Mouse (Mus musculus) lung, adult 2 months (tissue): ENCODE measurements around the gene Abhd8. TPM values are rescaled to one million over a fixed set of nuclear protein-coding genes. Genes with fewer than 3 reads are reported as not detected.

Experiments used
- DNase-seq: peaks from one replicate; pipeline ENCODE4 v3.0.0; 2022
- H3K4me1 ChIP-seq: fragments of 200-500 bp; 2 replicates; pipeline ENCODE4 v1.6.1; 2011; ENCODE audit warnings: low read length; ENCODE audit not compliant: control insufficient read depth, insufficient read depth
- H3K4me3 ChIP-seq: fragments of 200-500 bp; replicated peaks from 2 replicates; pipeline ENCODE3; 2011; ENCODE audit warnings: low read depth, mild to moderate bottlenecking, control low read depth, low read length; ENCODE audit errors: extremely low read depth
- CTCF ChIP-seq: fragments of 200-500 bp; IDR thresholded peaks from 2 replicates; pipeline ENCODE4 v1.5.1; 2011; ENCODE audit warnings: mild to moderate bottlenecking, low read length, control low read depth; ENCODE audit not compliant: insufficient read depth
- POLR2A ChIP-seq: fragments of 200-500 bp; IDR thresholded peaks from 2 replicates; pipeline ENCODE4 v1.6.1; 2011; ENCODE audit warnings: low read depth, mild to moderate bottlenecking, control low read depth, low read length, borderline replicate concordance; ENCODE audit errors: extremely low read depth
- WGBS: fragments of 180-500 bp; shearing (Covaris S2); methylation state at CpG from one replicate; pipeline ENCODE4 v1.1.7; 2018; 5-methylcytosine and 5-hydroxymethylcytosine counted together
- polyA plus RNA-seq: library from polyadenylated mRNA; depleted of rRNA; stranded (reverse); fragments of >200 nt; gene quantifications from 2 replicates; pipeline ENCODE4 v1.2.3, GENCODE M21; 2012; rRNA removed

The Abhd8 gene
- 38.1 and 43.3 TPM in 2 replicates for polyA plus RNA-seq

DNA sequence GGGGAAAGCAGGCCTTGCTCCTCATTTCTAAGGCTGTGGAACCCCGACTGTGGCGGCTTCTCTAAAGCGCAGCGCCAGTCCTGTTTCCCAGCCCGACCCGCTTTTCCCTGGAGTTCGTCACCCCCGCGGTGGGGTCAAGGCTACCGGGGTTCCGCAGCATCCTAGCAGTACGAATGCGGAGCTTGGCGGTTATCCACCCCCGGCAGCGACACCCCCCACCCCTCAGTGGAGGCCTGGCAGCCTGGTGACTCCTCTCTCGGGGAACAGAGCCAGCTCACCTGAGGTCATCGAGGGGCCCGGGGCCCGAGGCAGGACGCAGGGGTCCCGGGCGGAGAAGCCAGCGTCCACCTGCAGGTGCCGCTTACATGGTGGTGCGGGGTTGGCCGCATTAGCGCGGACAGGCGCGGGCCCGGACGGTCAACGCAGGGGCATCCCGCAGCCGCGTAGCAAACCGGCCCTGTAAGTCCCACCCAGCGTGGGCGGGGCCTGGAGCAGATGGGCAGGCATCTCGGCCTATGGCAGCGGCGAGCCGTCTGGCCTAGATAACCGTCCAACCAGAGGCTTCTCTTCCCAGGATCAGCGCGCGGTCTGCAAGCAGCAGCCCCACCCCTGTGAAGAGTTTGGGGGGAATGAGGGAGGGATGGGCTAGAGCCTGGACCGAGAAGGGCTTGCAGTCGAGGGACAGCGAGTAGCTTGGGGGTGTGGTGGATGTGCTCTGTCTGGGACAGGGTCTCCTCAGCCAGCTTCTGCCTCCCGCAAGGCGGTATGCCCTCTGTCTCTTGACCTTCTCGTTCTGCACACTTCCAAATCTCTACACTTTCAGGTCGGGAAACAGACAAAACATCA is at the start of gene Abhd8:
Gene Abhd8 (minus strand): TSS at position 468 of the 846 bp plus-strand sequence.
- H3K4me3 ChIP-seq = peak within 1 kb of the TSS; percentile 78
- peak; percentile 53; the same call in 1 of the 2 replicates for TF ChIP-seq POLR2A
- TF ChIP-seq CTCF = no peak
- peaks cover 6% of the 10 kb centered on the region for H3K4me1 ChIP-seq
- 1% methylated on average over 55 of the region's 55 CpGs for WGBS
- DNase-seq = peak; percentile 98

DNA sequence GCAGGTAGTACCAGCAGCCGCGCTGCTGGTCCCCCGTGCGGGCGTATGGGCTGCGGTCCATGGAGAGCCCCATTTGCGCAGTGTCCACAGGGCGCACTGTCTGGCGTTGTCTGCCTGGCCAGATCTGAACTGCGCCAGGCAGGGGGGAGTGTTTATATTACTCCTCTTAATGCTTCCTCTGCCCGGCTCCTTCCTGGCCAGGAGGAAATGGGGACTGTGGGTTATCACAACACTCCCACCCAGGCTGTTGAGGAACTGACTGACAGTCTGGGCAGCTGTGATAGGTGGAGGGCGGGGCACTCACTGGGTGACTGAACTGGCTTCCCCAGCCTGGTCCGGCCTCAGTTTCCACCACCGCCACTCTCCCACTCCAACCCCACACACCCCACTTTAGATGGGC is 48.2 kb upstream of the Abhd8 start, which contains the start of gene Plvap:
Gene Plvap (minus strand): TSS at position 109 of the 400 bp plus-strand sequence.
- Histone ChIP-seq H3K4me1 (peaks cover 8% of the 10 kb centered on the region), H3K4me3 (peak within 1 kb of the TSS; percentile 96)
- peak; percentile 90; the same call in 1 of the 2 replicates for TF ChIP-seq POLR2A
- no peak for TF ChIP-seq CTCF
- WGBS = 17% methylated on average over 14 of the region's 14 CpGs
- peak; percentile 35 for DNase-seq

DNA sequence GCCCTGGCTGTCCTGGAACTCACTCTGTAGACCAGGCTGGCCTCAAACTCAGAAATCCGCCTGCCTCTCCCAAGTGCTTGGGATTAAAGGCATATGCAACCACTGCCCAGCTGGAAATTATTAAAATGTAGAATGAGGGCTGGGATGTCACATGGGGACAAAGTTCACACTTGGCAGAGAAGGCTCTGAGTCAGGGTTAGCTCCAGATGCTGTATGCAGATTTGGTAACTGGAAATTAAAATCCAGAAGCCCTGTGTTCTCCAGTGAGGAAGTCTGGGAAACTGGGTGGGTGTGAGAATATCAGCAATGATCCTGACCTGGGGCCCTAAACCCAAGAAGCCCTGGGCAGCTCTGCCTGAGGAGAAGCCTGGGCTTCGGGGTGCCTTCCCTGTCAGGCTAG is 45.9 kb upstream of the Abhd8 start:
- TF ChIP-seq CTCF (no peak), POLR2A (no peak)
- H3K4me3 ChIP-seq = peak overlapping the region; percentile 40

DNA sequence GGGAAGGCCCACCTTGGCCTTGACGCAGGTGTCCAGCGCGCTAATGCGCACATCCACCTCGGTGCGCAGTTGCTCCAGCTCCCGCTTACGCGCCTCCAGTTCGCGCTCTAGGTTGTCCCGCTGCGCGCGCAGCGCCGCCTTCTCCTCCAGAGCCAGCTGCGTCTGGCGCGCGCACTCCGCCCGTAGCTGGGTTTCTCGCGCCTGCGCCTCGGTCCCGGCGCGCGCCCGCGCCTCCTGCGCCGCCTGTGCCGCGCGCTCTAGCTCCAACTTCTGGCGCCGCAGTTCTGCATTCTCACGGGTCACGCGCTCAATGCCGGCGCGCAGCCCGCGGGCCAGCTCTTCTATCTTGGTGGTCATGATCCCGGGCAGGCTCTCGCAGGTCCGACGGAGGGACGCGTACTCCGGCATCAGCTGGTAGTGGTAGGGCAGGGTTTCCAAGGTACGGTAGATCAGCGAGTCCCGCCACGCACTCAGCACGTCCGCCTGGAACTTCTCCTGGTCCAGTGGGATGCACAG is 44.2 kb upstream of the Abhd8 start:
- peaks cover 5% of the 10 kb centered on the region for H3K4me1 ChIP-seq
- 1% methylated on average over 61 of the region's 61 CpGs for WGBS
- DNase-seq = peak; percentile 31
- H3K4me3 ChIP-seq = peak overlapping the region; percentile 46
- TF ChIP-seq POLR2A (no peak), CTCF (no peak)

More for the DNA sequence above, 45.9 kb upstream of the Abhd8 start:
- WGBS = 50% methylated on average over 2 of the region's 2 CpGs
- H3K4me1 ChIP-seq = peaks cover 8% of the 10 kb centered on the region
- DNase-seq = no peak

DNA sequence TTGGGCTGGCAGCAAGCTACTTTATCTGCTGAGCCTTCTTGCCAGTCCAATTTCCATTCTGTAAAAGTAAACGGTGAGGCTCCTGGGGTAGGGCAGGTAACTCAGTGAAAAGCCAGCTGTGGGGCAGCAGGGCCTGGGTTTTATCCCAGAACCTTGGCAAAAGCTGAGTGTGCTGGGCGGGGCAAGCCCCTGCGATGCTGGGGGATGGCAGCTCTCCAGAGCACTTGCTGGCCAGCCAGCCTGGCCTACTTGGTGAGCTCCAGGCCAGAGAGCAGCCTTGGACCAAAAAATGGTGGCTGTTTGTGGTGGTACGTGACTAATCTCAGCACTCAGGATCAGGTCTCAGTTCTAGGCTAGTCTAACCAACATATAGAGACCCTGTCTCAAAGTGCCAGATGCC is 42.5 kb upstream of the Abhd8 start:
- no peak for DNase-seq
- 61% methylated on average over 4 of the region's 4 CpGs for WGBS
- Histone ChIP-seq H3K4me1 (peaks cover 5% of the 10 kb centered on the region; the same call in 1 of the 2 replicates), H3K4me3 (no peak overlapping the region)
- TF ChIP-seq CTCF = no peak
- TF ChIP-seq POLR2A = no peak

DNA sequence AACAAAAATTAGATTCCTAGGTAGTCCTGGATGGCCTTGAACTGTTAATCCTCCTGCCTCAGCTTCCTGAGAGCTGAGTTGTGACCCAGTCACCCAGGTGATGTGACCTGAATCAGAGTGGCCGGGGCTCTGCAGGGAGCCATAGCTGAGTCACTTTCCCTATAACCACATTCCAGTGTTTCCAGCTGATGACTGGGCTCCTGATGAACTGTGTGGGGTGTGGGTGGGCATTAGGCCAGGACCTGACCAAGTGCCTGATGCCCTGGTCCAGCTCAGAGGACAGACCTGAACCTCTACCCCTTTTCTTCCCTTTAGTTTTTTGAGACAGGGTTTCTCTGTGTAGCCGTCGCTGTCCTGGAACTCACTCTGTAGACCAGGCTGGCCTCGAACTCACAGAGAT is 41.9 kb upstream of the Abhd8 start:
- TF ChIP-seq POLR2A (no peak), CTCF (no peak)
- no peak for DNase-seq
- 88% methylated on average over 4 of the region's 4 CpGs for WGBS
- no peak overlapping the region for H3K4me3 ChIP-seq
- peaks cover 5% of the 10 kb centered on the region; the same call in 1 of the 2 replicates for H3K4me1 ChIP-seq

DNA sequence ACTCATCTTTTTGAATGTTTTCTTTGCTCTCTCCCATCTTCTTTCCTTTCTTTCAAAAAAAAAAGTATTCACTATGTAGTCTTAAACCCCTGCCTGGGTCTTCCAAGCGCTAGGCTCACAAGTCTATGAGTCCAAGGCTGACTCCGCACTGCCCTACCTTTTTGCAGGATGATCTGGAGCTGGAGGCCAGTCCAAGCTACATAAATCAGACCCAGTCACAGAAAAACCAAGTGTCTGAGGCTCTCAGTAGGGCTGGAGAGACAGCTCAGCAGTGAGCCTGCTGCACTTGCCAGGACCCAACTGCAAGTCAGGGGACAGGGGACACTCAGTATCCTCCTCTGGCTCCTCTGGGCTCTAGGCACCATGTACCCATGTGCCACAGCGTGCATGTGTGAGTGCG is 40.9 kb upstream of the Abhd8 start:
- WGBS = 91% methylated on average over 4 of the region's 4 CpGs
- TF ChIP-seq POLR2A (0 out of 2 replicates have a peak, but pooled peaks have one; percentile 11), CTCF (no peak)
- DNase-seq = no peak
- Histone ChIP-seq H3K4me1 (peaks cover 7% of the 10 kb centered on the region), H3K4me3 (no peak overlapping the region)

DNA sequence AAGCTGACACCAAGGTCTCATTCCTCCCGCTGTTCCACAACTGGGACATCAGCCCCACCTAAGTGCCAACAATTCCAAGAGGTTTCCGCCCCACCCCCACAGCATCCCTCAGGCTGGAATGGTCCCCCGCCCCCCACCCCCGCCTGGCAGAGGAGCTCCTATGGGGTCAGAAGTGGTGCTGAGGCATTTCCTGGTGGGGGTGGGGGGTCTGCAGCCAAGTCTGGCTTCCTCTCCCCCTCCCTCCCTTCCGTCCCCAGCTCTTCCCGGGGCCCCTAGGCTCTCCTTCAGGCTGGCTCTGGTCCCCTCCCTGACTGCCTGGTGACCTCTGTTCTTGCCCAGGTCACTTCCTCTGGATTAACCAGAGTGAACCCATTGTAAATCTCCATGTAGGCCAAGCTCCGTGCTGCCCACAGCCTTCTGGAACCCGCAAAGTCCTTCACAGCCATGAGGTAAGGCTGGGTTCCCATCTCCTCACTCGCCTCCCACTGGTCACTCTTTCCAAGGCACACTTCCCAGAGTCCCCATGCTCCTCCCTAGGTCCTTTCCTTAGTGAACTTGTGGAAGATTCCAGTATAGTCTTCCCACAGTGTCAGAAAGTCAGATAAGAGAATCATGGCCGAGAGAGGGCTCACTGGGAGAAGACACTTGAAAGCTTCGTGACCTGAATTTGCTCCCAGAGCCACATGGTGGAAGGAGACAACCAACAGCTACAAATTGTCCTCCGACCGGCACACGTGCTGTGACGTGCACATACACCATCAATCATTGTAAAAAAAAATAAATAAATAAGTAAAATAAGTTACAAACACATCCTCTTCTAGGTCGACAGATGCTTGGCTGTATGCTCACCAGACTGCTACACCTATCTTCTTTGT is 35.6 kb upstream of the Abhd8 start:
- no peak for TF ChIP-seq CTCF
- TF ChIP-seq POLR2A = no peak
- no peak for DNase-seq
- WGBS = 25% methylated on average over 16 of the region's 16 CpGs
- peaks cover 31% of the 10 kb centered on the region for H3K4me1 ChIP-seq
- H3K4me3 ChIP-seq = no peak overlapping the region
